Mouse (Mus musculus): ENCODE results near the gene Rpl13a.

DNA sequence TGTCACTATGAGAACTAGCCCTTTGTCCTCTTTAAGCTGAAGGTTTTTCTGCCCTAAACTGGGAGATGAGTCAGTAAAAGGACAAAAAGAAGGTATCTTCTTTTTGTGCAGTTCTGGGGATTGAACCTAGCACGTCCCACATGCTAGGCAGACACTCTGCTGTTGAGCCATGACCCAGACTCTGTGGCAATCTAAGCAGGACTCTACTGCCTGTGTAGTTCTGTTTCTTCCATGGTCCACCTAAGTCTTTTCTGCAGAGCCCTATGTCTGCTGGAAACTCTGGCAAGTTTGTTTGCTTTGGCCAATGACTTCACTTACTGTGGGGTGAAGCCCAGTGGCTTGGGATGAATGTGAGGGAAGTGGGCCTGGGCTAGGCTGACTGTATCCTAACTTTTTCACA lies 9.8 kb upstream of the Rpl13a start:
- TF ChIP-seq POLR2A (IDR thresholded peaks at IDR 0.05; ENCODE audit: insufficient read depth, low read length) (no peak), CTCF (IDR thresholded peaks at IDR 0.05; ENCODE audit: low read depth, low read length) (no peak)
